Mouse (Mus musculus): ENCODE measurements at regions not wholly inside any gene's neighbourhood (a gene's known extent, or its start where the extent isn't known, plus 50 kb on each side); places are given as distances from the start of the nearest gene placed in this dataset.

GRCm38 (mm10) chr12:73413439-73414196 is 127.0 kb downstream of the Slc38a6 start:
- WGBS (ENCODE audit: insufficient replicate concordance): 71% methylated on average over 15 of the region's 15 CpGs
- Histone ChIP-seq H3K4me2 (no peak overlapping the region), H3K36me3 (replicated peaks) (no peaks in the 10 kb centered on the region), H3K27ac (replicated peaks) (no peak overlapping the region), H3K27me3 (no peaks in the 10 kb centered on the region), H3K9me3 (replicated peaks) (no peaks in the 10 kb centered on the region), H3K9ac (no peak overlapping the region), H3K4me3 (replicated peaks) (no peak overlapping the region), H3K4me1 (replicated peaks) (no peaks in the 10 kb centered on the region)
- no peak for ATAC-seq (ENCODE audit: insufficient read depth)

DNA sequence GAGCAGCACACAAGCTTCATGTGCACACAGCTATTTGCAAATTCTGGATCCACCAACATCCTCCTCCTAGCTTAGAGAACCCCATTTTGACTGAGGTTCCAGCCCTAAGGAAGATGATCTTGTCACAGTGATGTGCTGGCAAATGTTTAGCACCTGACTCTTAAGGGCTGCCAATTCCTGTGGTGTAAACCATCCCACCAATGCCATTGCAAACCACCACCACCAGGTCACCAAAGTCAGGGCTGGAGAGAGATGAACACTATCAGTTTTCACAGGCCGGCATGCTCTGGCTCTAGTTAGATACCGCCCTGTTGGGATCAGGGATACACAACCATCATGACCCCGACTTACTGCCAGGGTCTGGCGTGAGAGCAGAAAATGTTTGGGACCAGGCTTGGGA is 125.9 kb downstream of the Slc38a6 start:
- no peak overlapping the region for H3K27ac ChIP-seq (replicated peaks)
- no peak overlapping the region for H3K9ac ChIP-seq
- 45% methylated on average over 4 of the region's 4 CpGs for WGBS (ENCODE audit: insufficient replicate concordance)
- H3K4me1 ChIP-seq (replicated peaks): no peaks in the 10 kb centered on the region
- no peaks in the 10 kb centered on the region for H3K9me3 ChIP-seq (replicated peaks)
- no peak overlapping the region for H3K4me3 ChIP-seq (replicated peaks)
- H3K4me2 ChIP-seq: no peak overlapping the region
- H3K36me3 ChIP-seq (replicated peaks): no peaks in the 10 kb centered on the region
- H3K27me3 ChIP-seq: no peaks in the 10 kb centered on the region
- ATAC-seq (ENCODE audit: insufficient read depth): no peak

DNA sequence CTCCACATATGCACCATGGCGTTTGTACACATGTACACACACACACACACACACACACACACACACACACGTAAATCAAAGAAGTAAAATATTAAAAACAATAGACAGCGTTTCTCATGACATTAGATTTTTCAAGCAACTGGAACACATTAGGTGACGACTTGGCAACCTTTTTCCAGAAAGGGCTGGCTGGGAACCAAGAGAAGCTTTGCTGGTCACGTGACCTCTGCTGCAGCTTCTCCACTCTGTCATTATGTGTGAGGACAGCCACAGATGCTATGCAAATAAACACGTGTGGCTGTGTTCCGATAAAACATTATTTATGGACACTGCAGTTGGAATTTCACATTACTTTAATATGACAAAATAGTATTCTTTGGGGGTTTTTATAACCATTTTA is 124.3 kb downstream of the Slc38a6 start:
- ATAC-seq (ENCODE audit: insufficient read depth): no peak
- H3K9me3 ChIP-seq (replicated peaks): no peaks in the 10 kb centered on the region
- 54% methylated on average over 7 of the region's 7 CpGs for WGBS (ENCODE audit: insufficient replicate concordance)
- H3K4me1 ChIP-seq (replicated peaks): no peaks in the 10 kb centered on the region
- no peak overlapping the region for H3K4me2 ChIP-seq
- no peak overlapping the region for H3K9ac ChIP-seq
- no peaks in the 10 kb centered on the region for H3K36me3 ChIP-seq (replicated peaks)
- H3K27ac ChIP-seq (replicated peaks): no peak overlapping the region
- no peaks in the 10 kb centered on the region for H3K27me3 ChIP-seq
- no peak overlapping the region for H3K4me3 ChIP-seq (replicated peaks)

DNA sequence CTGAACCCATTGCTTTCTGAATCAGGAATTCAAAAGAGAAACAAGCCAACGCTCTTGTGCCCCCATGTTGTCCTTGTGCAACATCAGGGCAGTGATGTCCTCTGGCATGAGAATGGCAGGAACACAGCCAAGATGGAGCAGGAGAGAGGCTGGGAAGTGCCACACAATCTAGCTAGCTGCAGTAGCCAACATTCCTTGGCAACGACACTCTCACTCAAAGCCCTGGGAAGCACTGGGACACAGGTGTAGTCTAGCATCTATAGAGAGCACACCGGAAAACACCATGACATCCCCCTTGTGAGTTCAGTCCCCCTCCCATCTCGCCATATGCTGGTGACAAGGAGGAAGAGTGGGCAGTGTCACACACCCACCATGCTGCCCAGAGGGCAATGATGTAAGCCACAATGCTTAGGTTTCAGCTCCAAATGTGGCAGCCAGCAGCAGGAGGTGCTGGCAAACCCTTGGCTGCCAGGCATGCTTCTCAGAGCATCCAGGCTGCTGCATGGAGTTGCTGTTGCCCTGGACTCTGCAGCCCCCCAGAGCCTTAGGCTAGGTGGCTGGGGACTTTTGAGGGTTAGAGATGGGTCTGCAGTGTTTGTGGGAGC is 123.0 kb downstream of the Slc38a6 start:
- no peaks in the 10 kb centered on the region for H3K27me3 ChIP-seq
- 66% methylated on average over 4 of the region's 4 CpGs for WGBS (ENCODE audit: insufficient replicate concordance)
- ATAC-seq (ENCODE audit: insufficient read depth): no peak
- no peak overlapping the region for H3K4me3 ChIP-seq (replicated peaks)
- H3K27ac ChIP-seq (replicated peaks): no peak overlapping the region
- H3K36me3 ChIP-seq (replicated peaks): no peaks in the 10 kb centered on the region
- H3K4me1 ChIP-seq (replicated peaks): no peaks in the 10 kb centered on the region
- no peak overlapping the region for H3K9ac ChIP-seq
- H3K9me3 ChIP-seq (replicated peaks): no peaks in the 10 kb centered on the region
- no peak overlapping the region for H3K4me2 ChIP-seq

GRCm38 (mm10) chr12:73408614-73409013 is 122.0 kb downstream of the Slc38a6 start:
- Histone ChIP-seq H3K4me3 (replicated peaks) (no peak overlapping the region), H3K4me2 (no peak overlapping the region), H3K27me3 (no peaks in the 10 kb centered on the region), H3K4me1 (replicated peaks) (no peaks in the 10 kb centered on the region), H3K9ac (no peak overlapping the region), H3K9me3 (replicated peaks) (no peaks in the 10 kb centered on the region), H3K36me3 (replicated peaks) (no peaks in the 10 kb centered on the region), H3K27ac (replicated peaks) (no peak overlapping the region)
- 59% methylated on average over 7 of the region's 7 CpGs for WGBS (ENCODE audit: insufficient replicate concordance)
- ATAC-seq (ENCODE audit: insufficient read depth): no peak

DNA sequence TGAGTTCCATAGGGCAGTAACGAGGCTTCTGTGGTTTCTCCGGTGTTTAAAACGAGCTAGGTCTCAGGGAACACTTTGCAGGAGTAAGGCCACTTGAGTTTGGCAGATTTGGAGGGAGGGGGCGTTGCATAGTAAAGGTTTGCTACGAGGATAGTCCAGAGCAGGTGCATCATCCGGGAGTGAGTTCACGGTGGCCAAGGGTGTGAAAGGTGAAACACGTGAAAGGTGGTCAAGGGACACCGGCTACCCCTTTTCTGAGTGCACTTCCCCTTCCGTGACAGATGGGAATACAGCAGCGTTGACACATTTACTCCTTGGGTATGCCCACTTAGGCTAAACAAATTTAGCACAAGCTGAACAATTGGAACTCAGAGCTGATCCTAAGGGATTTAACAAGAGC is 121.6 kb downstream of the Slc38a6 start:
- Histone ChIP-seq H3K27ac (replicated peaks) (no peak overlapping the region), H3K9me3 (replicated peaks) (no peaks in the 10 kb centered on the region), H3K27me3 (no peaks in the 10 kb centered on the region), H3K4me2 (no peak overlapping the region), H3K9ac (no peak overlapping the region), H3K36me3 (replicated peaks) (no peaks in the 10 kb centered on the region), H3K4me3 (replicated peaks) (no peak overlapping the region), H3K4me1 (replicated peaks) (no peaks in the 10 kb centered on the region)
- ATAC-seq (ENCODE audit: insufficient read depth): no peak
- WGBS (ENCODE audit: insufficient replicate concordance): 54% methylated on average over 11 of the region's 11 CpGs

DNA sequence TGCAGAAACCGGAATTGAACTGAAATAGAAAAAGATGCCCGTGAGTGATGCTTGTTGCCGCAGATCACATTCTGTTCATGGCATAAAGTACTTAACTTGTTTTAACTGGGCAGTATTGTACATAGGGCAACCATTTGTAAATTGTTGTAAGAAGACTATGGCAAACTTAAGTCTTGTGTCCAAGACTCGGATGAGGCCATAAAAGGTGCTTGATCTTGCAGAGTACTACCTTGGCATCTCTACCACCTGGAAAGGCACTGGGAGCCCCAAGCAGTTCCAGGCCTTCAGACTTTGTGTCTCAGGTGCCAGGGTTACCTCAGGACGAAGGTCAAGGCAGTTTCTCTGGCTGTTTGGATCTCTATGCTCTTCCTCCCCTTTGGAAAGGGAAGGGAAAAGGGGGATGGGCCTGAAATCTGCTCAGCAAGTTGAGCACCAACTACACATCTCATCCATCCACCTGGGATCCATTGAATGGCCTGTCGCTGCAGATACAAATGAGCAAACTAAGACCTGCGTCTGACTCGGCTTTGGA is 120.0 kb downstream of the Slc38a6 start:
- no peaks in the 10 kb centered on the region for H3K4me1 ChIP-seq (replicated peaks)
- WGBS (ENCODE audit: insufficient replicate concordance): 72% methylated on average over 8 of the region's 8 CpGs
- no peaks in the 10 kb centered on the region for H3K27me3 ChIP-seq
- H3K9ac ChIP-seq: no peak overlapping the region
- ATAC-seq (ENCODE audit: insufficient read depth): no peak
- no peaks in the 10 kb centered on the region for H3K9me3 ChIP-seq (replicated peaks)
- H3K27ac ChIP-seq (replicated peaks): no peak overlapping the region
- H3K36me3 ChIP-seq (replicated peaks): no peaks in the 10 kb centered on the region
- H3K4me3 ChIP-seq (replicated peaks): no peak overlapping the region
- no peak overlapping the region for H3K4me2 ChIP-seq

DNA sequence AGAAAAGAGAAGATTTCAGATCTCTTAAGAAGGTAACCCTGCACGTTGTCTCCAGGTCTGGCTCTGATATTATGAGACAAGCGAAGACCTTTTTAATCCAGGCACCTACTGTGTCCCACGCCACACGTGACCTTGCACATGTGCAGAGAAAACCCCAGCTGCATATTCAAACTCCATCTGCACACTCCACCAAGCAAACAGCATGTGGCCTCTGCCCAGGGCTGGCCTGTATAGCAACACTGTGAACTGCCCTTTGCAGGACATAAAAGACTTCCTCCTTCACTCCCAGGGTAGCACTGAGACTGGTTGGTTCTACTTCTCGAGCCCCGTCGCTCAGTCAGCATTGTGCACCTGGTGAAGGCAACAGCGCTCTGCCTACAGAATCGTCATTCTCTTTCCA is 119.0 kb downstream of the Slc38a6 start:
- 70% methylated on average over 9 of the region's 9 CpGs for WGBS (ENCODE audit: insufficient replicate concordance)
- Histone ChIP-seq H3K4me1 (replicated peaks) (no peaks in the 10 kb centered on the region), H3K36me3 (replicated peaks) (no peaks in the 10 kb centered on the region), H3K27ac (replicated peaks) (no peak overlapping the region), H3K9me3 (replicated peaks) (no peaks in the 10 kb centered on the region), H3K4me2 (no peak overlapping the region), H3K9ac (no peak overlapping the region), H3K27me3 (no peaks in the 10 kb centered on the region), H3K4me3 (replicated peaks) (no peak overlapping the region)
- no peak for ATAC-seq (ENCODE audit: insufficient read depth)

- H3K4me1 ChIP-seq (replicated peaks): no peaks in the 10 kb centered on the region
- WGBS (ENCODE audit: insufficient replicate concordance): 66% methylated on average over 8 of the region's 8 CpGs
- H3K27me3 ChIP-seq: no peaks in the 10 kb centered on the region
- no peaks in the 10 kb centered on the region for H3K9me3 ChIP-seq (replicated peaks)
- no peak overlapping the region for H3K9ac ChIP-seq
- no peak for ATAC-seq (ENCODE audit: insufficient read depth)
- no peak overlapping the region for H3K4me2 ChIP-seq
- H3K4me3 ChIP-seq (replicated peaks): no peak overlapping the region
- no peak overlapping the region for H3K27ac ChIP-seq (replicated peaks)
- no peaks in the 10 kb centered on the region for H3K36me3 ChIP-seq (replicated peaks)
Observed at GRCm38 (mm10) chr12:73405106-73405505, 118.5 kb downstream of the Slc38a6 start.

- Histone ChIP-seq H3K27ac (replicated peaks) (no peak overlapping the region), H3K4me2 (no peak overlapping the region), H3K27me3 (no peaks in the 10 kb centered on the region), H3K9ac (no peak overlapping the region), H3K36me3 (replicated peaks) (no peaks in the 10 kb centered on the region), H3K9me3 (replicated peaks) (no peaks in the 10 kb centered on the region), H3K4me1 (replicated peaks) (no peaks in the 10 kb centered on the region), H3K4me3 (replicated peaks) (no peak overlapping the region)
- ATAC-seq (ENCODE audit: insufficient read depth): no peak
- 53% methylated on average over 13 of the region's 13 CpGs for WGBS (ENCODE audit: insufficient replicate concordance)
Observed at GRCm38 (mm10) chr12:73403906-73404474, 117.4 kb downstream of the Slc38a6 start.
